Mouse (Mus musculus): ENCODE measurements at regions not wholly inside any gene's neighbourhood (a gene's known extent, or its start where the extent isn't known, plus 50 kb on each side); places are given as distances from the start of the nearest gene placed in this dataset.
A peak's percentile ranks its signal among the peaks of the same experiment; 100 is the strongest.

GRCm38 (mm10) chr9:47386646-47387045, 143.3 kb upstream of the Cadm1 start:
- no peak for DNase-seq (ENCODE audit: inconsistent age in 2 of 2, low spot score in 1 of 2)

DNA sequence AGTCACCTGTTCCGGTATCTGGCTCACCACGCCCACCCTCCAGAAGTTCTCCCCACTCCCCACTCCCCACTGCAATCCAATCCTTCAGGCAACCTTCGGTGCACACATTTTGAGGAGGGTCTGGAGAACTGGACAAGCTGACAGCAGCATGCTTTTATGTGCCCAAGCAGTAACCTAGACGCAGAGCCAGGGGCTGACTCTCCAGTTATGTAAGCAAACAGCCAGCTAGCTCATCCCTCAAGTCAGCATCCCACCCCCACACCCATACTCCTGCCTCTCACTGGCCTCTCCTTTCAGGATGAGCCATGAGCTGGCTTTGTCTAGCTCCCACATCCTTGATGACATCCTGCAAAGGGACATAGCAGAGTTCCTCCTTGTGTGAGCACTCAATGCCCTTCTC, 142.8 kb upstream of the Cadm1 start:
- DNase-seq (ENCODE audit: inconsistent age in 2 of 2, low spot score in 1 of 2) = no peak

DNA sequence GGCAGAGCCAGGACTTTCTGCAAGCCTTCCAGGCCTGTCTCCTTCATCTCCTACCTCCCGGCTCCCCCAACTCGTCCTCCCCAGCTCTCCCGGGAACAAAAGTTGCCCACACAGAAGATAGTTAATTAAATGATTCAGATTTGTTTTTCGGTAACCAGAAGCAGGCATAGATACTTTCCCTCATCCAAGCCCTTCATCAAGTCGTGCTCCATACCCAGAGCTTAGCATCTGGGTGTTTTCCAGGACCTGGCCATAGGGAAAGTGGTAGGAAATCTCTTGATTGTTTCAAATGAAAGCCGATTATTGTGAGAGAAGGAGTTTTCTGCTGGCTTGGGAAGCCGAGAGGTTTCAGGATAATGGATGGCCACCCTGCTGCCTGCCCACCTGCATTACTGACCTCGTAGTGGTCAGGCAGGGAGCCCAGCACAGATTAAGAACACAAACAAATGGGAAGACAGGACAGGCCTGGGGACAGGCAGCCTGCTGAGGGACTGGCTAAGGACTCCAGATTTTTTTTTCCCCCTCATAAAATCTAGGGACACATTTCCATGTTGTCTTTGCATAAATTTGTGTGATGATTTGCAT, 142.2 kb upstream of the Cadm1 start:
- DNase-seq (ENCODE audit: inconsistent age in 2 of 2, low spot score in 1 of 2) = no peak

DNA sequence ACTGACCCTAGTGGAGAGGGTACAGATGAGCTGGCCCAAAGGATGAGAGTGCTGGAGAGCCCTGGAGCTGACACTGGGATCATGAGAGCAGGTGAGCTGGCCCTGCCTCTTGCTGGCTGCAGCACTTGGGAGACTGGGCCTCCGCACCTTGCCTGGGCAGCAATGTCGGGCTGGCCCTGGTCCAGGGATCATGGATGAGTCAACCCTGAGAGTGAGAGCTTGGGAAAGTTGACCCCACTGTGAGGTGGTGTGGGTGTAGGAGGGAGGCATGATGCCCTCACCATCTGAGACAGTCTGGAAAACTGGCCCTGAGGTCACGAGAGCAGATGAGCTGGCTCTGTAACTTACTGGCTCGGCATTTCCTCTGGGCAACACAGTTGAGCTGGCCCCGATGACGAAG, 140.1 kb upstream of the Cadm1 start:
- no peak for DNase-seq (ENCODE audit: inconsistent age in 2 of 2, low spot score in 1 of 2)

GRCm38 (mm10) chr9:47391669-47392068, 138.3 kb upstream of the Cadm1 start:
- DNase-seq (ENCODE audit: inconsistent age in 2 of 2, low spot score in 1 of 2) = no peak

DNA sequence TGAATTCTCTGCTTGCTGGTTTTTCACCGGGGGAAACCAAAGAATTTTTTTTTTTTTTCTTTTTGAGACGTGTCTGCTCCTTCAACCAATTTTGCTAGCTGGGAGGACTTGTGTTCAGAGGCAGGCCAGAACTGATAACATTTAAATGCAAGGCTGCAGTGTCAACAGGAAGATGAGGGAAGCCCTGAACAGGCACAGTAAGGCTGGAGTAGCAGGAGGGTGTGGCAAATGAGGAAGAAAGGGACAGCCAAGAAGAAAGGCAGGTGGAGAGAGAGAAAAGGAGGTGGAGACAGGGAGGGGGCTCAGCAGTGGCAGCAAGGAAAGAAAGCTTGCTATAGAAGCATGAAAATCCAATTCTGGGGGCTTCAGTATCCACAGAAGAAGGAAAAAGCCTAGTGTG, 130.4 kb upstream of the Cadm1 start:
- DNase-seq (ENCODE audit: inconsistent age in 2 of 2, low spot score in 1 of 2) = no peak

- DNase-seq (ENCODE audit: inconsistent age in 2 of 2, low spot score in 1 of 2) = no peak
These were observed 129.7 kb upstream of the Cadm1 start for GRCm38 (mm10) chr9:47400117-47400823.

DNA sequence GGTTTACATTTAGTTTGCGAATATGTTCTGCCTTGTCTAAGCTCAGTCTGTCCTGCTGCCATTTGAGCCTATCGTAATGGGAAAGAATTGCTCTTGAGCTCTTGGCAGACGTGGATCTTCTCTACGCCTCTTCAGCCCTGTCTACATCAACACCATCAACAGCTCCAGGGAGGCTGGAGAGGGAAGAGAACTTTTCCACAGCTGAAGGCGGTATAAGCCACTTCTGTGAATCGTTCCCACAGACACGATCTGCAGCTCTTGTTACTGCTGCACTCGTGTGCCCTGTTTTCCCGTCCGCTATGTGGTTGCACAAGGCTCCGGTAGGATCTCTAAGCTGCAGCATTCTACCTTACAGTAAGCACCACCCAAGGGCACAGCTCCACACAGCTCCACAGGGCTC, 128.5 kb upstream of the Cadm1 start:
- no peak for DNase-seq (ENCODE audit: inconsistent age in 2 of 2, low spot score in 1 of 2)

DNA sequence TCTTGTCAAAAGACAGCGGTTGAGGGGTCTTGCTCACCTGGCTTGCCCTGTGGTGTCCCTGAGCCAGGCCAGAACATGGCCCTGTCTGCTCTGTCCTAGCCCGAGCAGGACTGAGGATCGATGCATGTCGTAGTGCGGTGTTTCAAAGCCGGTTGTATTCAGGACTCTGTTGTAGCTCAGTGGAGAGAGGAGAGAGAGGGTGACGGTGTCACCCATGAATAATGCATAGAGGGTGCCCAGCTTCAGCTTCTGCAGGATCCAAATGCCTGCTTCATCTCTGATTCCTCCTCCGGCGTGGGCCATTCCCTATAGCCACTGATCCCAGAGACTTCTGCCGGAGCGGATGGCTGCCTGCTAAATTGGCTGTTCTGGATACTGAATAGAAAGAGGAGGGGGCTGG, 126.7 kb upstream of the Cadm1 start:
- no peak for DNase-seq (ENCODE audit: inconsistent age in 2 of 2, low spot score in 1 of 2)

DNA sequence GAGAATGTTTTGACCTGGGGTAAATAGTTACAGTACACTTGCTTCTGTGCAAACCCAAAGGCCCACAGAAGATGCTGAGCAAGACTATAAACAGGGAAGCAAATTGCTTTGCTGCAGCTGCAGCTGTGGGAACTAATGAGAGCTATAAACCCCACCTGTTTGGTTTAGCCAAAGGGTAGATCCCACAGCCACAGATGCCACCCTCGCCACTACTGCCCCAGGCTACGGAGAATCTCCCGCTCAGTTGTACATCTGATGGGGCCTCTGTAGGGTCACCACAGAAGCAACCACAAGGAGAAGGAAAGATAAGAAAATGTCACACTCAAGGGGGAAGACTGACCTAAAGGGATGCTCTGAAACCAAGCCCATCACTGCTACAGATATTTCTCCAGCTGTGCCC, 125.2 kb upstream of the Cadm1 start:
- no peak for DNase-seq (ENCODE audit: inconsistent age in 2 of 2, low spot score in 1 of 2)

DNA sequence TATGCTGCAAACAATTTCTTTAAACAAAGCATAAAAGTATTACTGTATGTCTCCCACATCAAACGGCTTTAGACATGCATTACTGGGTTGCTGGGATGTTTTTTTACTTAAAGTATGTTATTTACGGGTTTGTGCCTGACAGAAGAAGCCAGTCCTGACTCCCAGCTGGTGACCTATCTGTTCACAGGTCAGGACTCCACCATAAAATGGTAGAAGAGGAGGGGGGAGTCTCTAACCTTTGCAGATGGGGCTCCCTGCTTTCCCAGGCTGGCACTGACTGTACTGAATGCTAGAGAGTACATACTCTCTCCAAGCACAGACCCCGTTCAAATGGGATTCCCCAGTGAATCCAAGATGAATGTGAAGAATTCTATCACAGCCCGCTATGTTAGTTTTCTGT, 124.4 kb upstream of the Cadm1 start:
- no peak for DNase-seq (ENCODE audit: inconsistent age in 2 of 2, low spot score in 1 of 2)

GRCm38 (mm10) chr9:47407007-47407670, 122.8 kb upstream of the Cadm1 start:
- DNase-seq (ENCODE audit: inconsistent age in 2 of 2, low spot score in 1 of 2) = peak; percentile 33 to 72

GRCm38 (mm10) chr9:47408061-47408460, 121.9 kb upstream of the Cadm1 start:
- no peak for DNase-seq (ENCODE audit: inconsistent age in 2 of 2, low spot score in 1 of 2)

- no peak for DNase-seq (ENCODE audit: inconsistent age in 2 of 2, low spot score in 1 of 2)
These were observed 120.4 kb upstream of the Cadm1 start for GRCm38 (mm10) chr9:47409579-47409978.

GRCm38 (mm10) chr9:47412786-47413185, 117.2 kb upstream of the Cadm1 start:
- peak in 1 of 2 experiments; percentile 40 for DNase-seq (ENCODE audit: inconsistent age in 2 of 2, low spot score in 1 of 2)

DNA sequence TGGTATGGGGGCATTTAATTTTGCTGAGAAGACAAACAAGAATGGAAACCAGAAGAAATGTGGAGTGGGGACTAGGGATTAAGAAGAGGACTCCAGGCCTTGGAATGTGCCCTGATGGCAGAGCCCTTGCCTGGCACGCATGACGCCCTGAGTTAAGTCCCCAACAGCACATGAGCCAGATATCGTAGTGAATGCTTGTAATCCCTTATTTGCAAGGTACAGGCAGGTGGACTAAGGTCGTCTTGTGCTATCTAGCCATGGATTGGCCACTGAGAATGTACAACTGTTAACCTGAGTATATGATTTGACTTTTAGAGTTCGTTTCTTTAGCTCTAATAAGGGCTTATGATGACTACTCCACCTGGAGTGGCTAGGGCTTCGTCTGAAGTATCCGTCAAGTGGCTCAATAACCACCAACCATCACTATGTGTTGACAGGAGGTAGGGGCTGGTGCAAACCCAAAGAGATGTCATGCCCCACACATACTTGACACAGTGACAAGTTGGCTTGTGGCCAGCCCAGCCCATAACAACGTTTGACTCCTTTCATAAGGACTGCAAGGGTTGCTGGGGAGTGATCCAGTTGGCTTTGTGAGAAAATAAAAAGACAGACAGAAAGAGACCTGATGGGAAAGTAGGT, 115.5 kb upstream of the Cadm1 start:
- no peak for DNase-seq (ENCODE audit: inconsistent age in 2 of 2, low spot score in 1 of 2)

- DNase-seq (ENCODE audit: inconsistent age in 2 of 2, low spot score in 1 of 2) = peak; percentile 74 to 87
These were observed 107.8 kb upstream of the Cadm1 start for GRCm38 (mm10) chr9:47422151-47422599.

DNA sequence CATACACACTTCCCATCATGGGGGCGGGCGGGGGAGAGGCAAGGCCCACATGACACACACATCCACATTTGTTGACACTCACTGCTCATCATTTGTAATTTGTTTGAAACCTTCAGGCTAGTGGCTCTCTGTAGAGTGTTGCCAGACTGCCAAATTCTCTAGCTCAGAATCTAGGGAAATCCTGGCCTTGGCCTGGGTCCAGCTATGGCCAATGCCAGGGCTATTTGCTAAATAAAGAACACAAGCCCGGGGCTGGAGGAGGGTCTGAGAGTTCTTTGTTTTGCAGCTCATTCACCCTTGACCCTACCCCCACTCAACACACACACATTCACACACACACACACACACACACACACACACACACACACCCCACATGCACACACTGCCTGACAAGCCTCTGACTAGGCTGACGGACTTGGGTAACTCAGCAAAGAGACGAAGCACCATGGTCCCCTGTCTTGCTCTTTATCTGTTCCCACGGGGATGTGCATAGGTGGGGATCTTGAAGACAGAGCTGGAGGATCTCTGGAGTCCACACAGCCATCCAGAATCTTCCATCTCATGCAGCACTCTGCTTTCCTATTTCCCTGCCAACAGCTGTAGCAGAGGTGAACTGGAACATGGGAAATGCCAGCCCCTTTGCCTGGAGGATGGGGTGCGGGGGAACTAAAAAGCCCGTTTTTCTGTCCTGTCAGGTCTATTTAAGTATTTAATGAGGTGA, 107.1 kb upstream of the Cadm1 start:
- peak; percentile 76 to 95 for DNase-seq (ENCODE audit: inconsistent age in 2 of 2, low spot score in 1 of 2)

DNA sequence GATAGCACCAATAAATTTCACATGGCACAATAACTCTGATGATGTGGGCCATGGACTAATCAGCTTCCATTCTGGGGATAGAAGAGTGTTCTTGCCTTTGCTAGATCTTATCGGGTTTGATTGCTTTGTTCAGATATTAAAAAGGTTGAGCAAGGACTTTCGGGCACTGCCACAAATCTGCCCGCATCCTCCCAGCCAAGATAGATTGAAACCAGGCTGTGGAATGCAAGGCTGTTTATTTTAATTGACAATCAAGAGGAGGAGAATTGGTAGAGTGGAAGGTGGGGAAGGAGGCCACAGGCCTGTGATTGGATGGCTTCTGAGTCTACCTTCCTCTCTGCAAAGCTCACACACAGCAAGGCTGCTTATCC, 106.5 kb upstream of the Cadm1 start:
- DNase-seq (ENCODE audit: inconsistent age in 2 of 2, low spot score in 1 of 2) = peak in 1 of 2 experiments; percentile 47

DNA sequence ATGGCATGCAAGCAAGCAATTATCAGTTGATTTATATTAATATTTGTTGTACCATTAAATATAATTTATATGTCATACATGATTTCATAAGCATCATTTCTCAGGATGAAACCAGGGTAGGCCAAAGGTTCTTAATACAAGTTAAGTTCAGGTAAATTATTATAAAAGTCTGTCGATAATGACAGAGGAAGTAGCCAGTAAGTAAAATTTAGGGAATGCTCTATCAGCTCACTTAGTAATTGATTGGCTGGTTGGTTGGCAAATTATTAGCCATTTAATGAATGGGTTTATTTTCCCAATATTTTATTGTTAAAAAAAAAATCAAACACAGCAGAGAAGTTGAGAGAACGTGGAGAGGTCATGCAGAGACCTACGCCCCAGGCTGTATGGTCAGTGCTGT, 105.8 kb upstream of the Cadm1 start:
- no peak for DNase-seq (ENCODE audit: inconsistent age in 2 of 2, low spot score in 1 of 2)

- DNase-seq (ENCODE audit: inconsistent age in 2 of 2, low spot score in 1 of 2) = no peak
These were observed 103.3 kb upstream of the Cadm1 start for GRCm38 (mm10) chr9:47426712-47427111.
